Mouse (Mus musculus): ENCODE data around the gene Tmem38a. TPM values are rescaled to one million over a fixed set of nuclear protein-coding genes. Genes with fewer than 3 reads are reported as not detected.

Tmem38a gene
- polyA plus RNA-seq, 1 experiment = 107 TPM

DNA sequence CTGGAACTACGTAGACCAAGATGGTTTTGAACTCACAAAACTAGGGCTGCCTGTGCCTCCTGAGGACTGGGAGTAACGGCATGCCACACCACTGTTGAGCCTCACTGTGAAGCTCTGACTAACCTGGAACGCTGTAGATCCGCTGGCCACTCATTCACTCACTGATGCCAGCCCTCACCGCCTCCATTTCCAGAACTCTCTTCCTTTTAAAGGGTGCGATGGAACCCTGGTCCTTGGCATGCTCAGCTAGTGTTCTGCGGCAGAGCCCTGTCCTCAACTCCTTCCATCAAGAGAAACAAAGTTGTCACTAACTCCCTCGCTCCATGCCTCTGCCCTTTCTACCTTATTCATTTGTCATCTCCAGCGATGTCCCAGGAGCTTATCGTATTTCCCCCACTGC is 17.0 kb downstream of the Tmem38a start:
- 78% methylated on average over 10 of the region's 10 CpGs for WGBS
- no peak for TF ChIP-seq POLR2A (IDR thresholded peaks at IDR 0.05; ENCODE audit: borderline replicate concordance, insufficient read depth, low read length)
- no peak for TF ChIP-seq CTCF (IDR thresholded peaks at IDR 0.05; ENCODE audit: borderline replicate concordance, insufficient read depth, low read depth, low read length)
- no peaks in the 10 kb centered on the region for H3K4me1 ChIP-seq (ENCODE audit: control insufficient read depth, insufficient read depth, low read length)
- H3K27ac ChIP-seq (ENCODE audit: insufficient read depth, low read length) = no peak overlapping the region
- no peaks in the 10 kb centered on the region for H3K27me3 ChIP-seq (ENCODE audit: control insufficient read depth, insufficient read depth, low read length)
- no peak overlapping the region for H3K4me3 ChIP-seq (replicated peaks; ENCODE audit: insufficient read depth, low read depth, low read length)
- no peak for DNase-seq

DNA sequence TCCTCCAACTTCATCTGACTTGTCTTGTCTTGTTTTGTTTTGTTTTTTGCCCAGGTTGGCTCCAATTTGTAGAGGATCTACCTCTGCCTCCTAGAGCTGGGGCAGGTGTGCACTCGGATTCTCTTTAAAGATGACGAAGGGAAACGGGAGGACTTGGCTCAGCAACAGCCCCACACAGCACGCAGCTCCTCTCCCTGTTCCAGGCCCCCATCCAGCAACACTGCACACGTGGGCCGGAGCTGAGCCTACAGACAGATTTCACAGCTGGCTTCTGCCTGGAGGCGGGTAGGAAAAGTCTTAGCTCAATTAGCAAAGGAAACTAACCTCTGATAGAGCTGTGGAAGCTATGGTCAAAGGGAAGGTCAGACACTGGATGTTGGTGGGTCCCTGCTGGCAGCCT is 17.4 kb downstream of the Tmem38a start:
- H3K27ac ChIP-seq (ENCODE audit: insufficient read depth, low read length) = no peak overlapping the region
- 40% methylated on average over 7 of the region's 7 CpGs for WGBS
- DNase-seq = no peak
- H3K4me3 ChIP-seq (replicated peaks; ENCODE audit: insufficient read depth, low read depth, low read length) = no peak overlapping the region
- H3K4me1 ChIP-seq (ENCODE audit: control insufficient read depth, insufficient read depth, low read length) = no peaks in the 10 kb centered on the region
- TF ChIP-seq POLR2A (IDR thresholded peaks at IDR 0.05; ENCODE audit: borderline replicate concordance, insufficient read depth, low read length) = no peak
- TF ChIP-seq CTCF (IDR thresholded peaks at IDR 0.05; ENCODE audit: borderline replicate concordance, insufficient read depth, low read depth, low read length) = no peak
- H3K27me3 ChIP-seq (ENCODE audit: control insufficient read depth, insufficient read depth, low read length) = no peaks in the 10 kb centered on the region

DNA sequence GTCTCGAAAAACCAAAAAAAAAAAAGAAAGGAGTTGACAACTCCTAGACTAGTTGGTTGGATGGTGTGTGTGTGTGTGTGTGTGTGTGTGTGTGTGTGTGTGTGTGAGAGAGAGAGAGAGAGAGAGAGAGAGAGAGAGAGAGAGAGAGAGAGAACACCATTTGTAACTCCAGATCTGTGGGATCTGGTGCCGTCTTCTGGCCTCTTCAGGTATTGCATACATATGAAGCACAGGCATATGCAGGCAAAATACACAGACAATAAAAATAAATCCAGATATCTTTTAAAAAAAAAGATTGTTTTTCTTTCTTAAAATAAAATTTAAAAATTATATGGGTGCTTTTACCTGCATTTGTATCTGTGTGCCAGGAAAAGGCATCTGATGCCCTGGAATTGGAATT is 18.3 kb downstream of the Tmem38a start:
- no peaks in the 10 kb centered on the region for H3K27me3 ChIP-seq (ENCODE audit: control insufficient read depth, insufficient read depth, low read length)
- no peak overlapping the region for H3K4me3 ChIP-seq (replicated peaks; ENCODE audit: insufficient read depth, low read depth, low read length)
- no peaks in the 10 kb centered on the region for H3K4me1 ChIP-seq (ENCODE audit: control insufficient read depth, insufficient read depth, low read length)
- no peak overlapping the region for H3K27ac ChIP-seq (ENCODE audit: insufficient read depth, low read length)
- DNase-seq = no peak
- TF ChIP-seq POLR2A (IDR thresholded peaks at IDR 0.05; ENCODE audit: borderline replicate concordance, insufficient read depth, low read length) = no peak
- TF ChIP-seq CTCF (IDR thresholded peaks at IDR 0.05; ENCODE audit: borderline replicate concordance, insufficient read depth, low read depth, low read length) = no peak
- WGBS = 59% methylated on average over 2 of the region's 2 CpGs

Other genes with a start within 250 kb of the Tmem38a start
- 74.4 and 77.9 TPM in 2 replicates for gene Eps15l1, start 150.6 kb upstream of the Tmem38a start, polyA plus RNA-seq (2012; rRNA removed)
- gene Calr3, start 128.2 kb upstream of the Tmem38a start, polyA plus RNA-seq (2012; rRNA removed) = 3.0 and 4.4 TPM in 2 replicates
- gene 1700030K09Rik, start 128.2 kb upstream of the Tmem38a start, polyA plus RNA-seq (2012; rRNA removed) = 8.5 and 10.4 TPM in 2 replicates
- 54.5 and 65.5 TPM in 2 replicates for gene Cherp, start 96.8 kb upstream of the Tmem38a start, polyA plus RNA-seq (2012; rRNA removed)
- 40.1 and 41.1 TPM in 2 replicates for gene Slc35e1, start 79.4 kb upstream of the Tmem38a start, polyA plus RNA-seq (2012; rRNA removed)
- 9.6 and 10.3 TPM in 2 replicates for gene Med26, start 23.8 kb upstream of the Tmem38a start, polyA plus RNA-seq (2012; rRNA removed)
- 72.3 and 73.7 TPM in 2 replicates for gene Smim7, start 967 bp upstream of the Tmem38a start, polyA plus RNA-seq (2012; rRNA removed)
- 21.2 and 21.6 TPM in 2 replicates for gene Nwd1, start 74.7 kb downstream of the Tmem38a start, polyA plus RNA-seq (2012; rRNA removed)
- 101 and 102 TPM in 2 replicates for gene Sin3b, start 151.2 kb downstream of the Tmem38a start, polyA plus RNA-seq (2012; rRNA removed)
- gene F2rl3, start 189.8 kb downstream of the Tmem38a start, polyA plus RNA-seq (2012; rRNA removed) = 0.57 and 0.65 TPM in 2 replicates

Measured in cerebellum, adult 2 months (tissue).